Mouse (Mus musculus): ENCODE data around the gene Hpd. TPM values are rescaled to one million over a fixed set of nuclear protein-coding genes. Genes with fewer than 3 reads are reported as not detected.
"Not testable (repeated sequence)": the region's sequence is repeated elsewhere in the genome, so short reads cannot be mapped to it uniquely, and the experiment has no call there.

Gene Hpd
- not detected in 2 replicates for polyA plus RNA-seq (2015; fragmentation: Nextera tagmentation; extraction: Ambion mirVana)

- Histone ChIP-seq H3K4me2 (replicated peaks) (no peak within 1 kb of the TSS), H3K4me1 (replicated peaks) (no peaks in the 10 kb centered on the region), H3K36me3 (no peaks in the 10 kb centered on the region), H3K27me3 (no peaks in the 10 kb centered on the region), H3K9ac (replicated peaks) (no peak within 1 kb of the TSS), H3K27ac (no peak within 1 kb of the TSS), H3K9me3 (no peaks in the 10 kb centered on the region), H3K4me3 (replicated peaks) (no peak within 1 kb of the TSS)
- ATAC-seq, result no peak
- WGBS, result 88% methylated on average over 10 of the region's 10 CpGs
Measured at GRCm38 (mm10) chr5:123182651-123183050, at the start of gene Hpd. TSS of gene Hpd (minus strand) at chr5:123182727.

- no peaks in the 10 kb centered on the region for H3K27me3 ChIP-seq
- H3K9me3 ChIP-seq, result no peaks in the 10 kb centered on the region
- peaks cover 18% of the 10 kb centered on the region for H3K4me1 ChIP-seq (replicated peaks)
- WGBS, result 97% methylated on average over 2 of the region's 2 CpGs
- H3K9ac ChIP-seq (replicated peaks), result no peak overlapping the region
- no peak for ATAC-seq
- H3K4me3 ChIP-seq (replicated peaks), result no peak overlapping the region
- peaks cover 15% of the 10 kb centered on the region for H3K36me3 ChIP-seq
- H3K4me2 ChIP-seq (replicated peaks), result no peak overlapping the region
- no peak overlapping the region for H3K27ac ChIP-seq
Measured at GRCm38 (mm10) chr5:123232180-123232579, 49.7 kb upstream of the Hpd start.

- WGBS, result 93% methylated on average over 6 of the region's 6 CpGs
- ATAC-seq, result no peak
- H3K27ac ChIP-seq, result no peak overlapping the region
- H3K4me3 ChIP-seq (replicated peaks), result peak overlapping the region; percentile 88; the same call in 1 of the 2 replicates
- peak overlapping the region; percentile 76 for H3K4me2 ChIP-seq (replicated peaks)
- H3K9ac ChIP-seq (replicated peaks), result 0 out of 2 replicates have a peak overlapping the region, but pooled peaks have one; percentile 6
- H3K36me3 ChIP-seq, result no peaks in the 10 kb centered on the region
- H3K4me1 ChIP-seq (replicated peaks), result peaks cover 11% of the 10 kb centered on the region
- no peaks in the 10 kb centered on the region for H3K9me3 ChIP-seq
- H3K27me3 ChIP-seq, result no peaks in the 10 kb centered on the region
Measured at GRCm38 (mm10) chr5:123229296-123229695, 46.8 kb upstream of the Hpd start.

GRCm38 (mm10) chr5:123228524-123228922 lies 46.0 kb upstream of the Hpd start:
- Histone ChIP-seq H3K9ac (replicated peaks) (peak overlapping the region; percentile 89), H3K9me3 (no peaks in the 10 kb centered on the region), H3K4me3 (replicated peaks) (peak overlapping the region; percentile 88), H3K36me3 (no peaks in the 10 kb centered on the region), H3K27ac (no peak overlapping the region), H3K27me3 (no peaks in the 10 kb centered on the region), H3K4me1 (replicated peaks) (peaks cover 11% of the 10 kb centered on the region), H3K4me2 (replicated peaks) (peak overlapping the region; percentile 76)
- ATAC-seq, result no peak
- 9% methylated on average over 15 of the region's 15 CpGs for WGBS

GRCm38 (mm10) chr5:123227762-123228523 lies 45.4 kb upstream of the Hpd start:
- Histone ChIP-seq H3K27me3 (no peaks in the 10 kb centered on the region), H3K4me2 (replicated peaks) (peak overlapping the region; percentile 76), H3K9me3 (no peaks in the 10 kb centered on the region), H3K4me3 (replicated peaks) (peak overlapping the region; percentile 88), H3K4me1 (replicated peaks) (peaks cover 11% of the 10 kb centered on the region), H3K9ac (replicated peaks) (peak overlapping the region; percentile 89), H3K36me3 (no peaks in the 10 kb centered on the region), H3K27ac (peak overlapping the region; percentile 44; the same call in 1 of the 2 replicates)
- peak; percentile 90 for ATAC-seq
- 1% methylated on average over 42 of the region's 42 CpGs for WGBS

- Histone ChIP-seq H3K4me3 (replicated peaks) (no peak overlapping the region), H3K9ac (replicated peaks) (no peak overlapping the region), H3K4me1 (replicated peaks) (peaks cover 11% of the 10 kb centered on the region), H3K27ac (no peak overlapping the region), H3K36me3 (no peaks in the 10 kb centered on the region), H3K4me2 (replicated peaks) (no peak overlapping the region), H3K9me3 (no peaks in the 10 kb centered on the region), H3K27me3 (no peaks in the 10 kb centered on the region)
- 87% methylated on average over 7 of the region's 7 CpGs for whole genome bisulfite sequencing
- ATAC-seq, result no peak
Measured at GRCm38 (mm10) chr5:123226851-123227250, 44.3 kb upstream of the Hpd start.

- ATAC-seq, result not testable (repeated sequence)
Measured at GRCm38 (mm10) chr5:123223861-123224260, 41.3 kb upstream of the Hpd start.

GRCm38 (mm10) chr5:123223051-123223410 lies 40.5 kb upstream of the Hpd start:
- 85% methylated on average over 4 of the region's 4 CpGs for WGBS
- H3K36me3 ChIP-seq, result no peaks in the 10 kb centered on the region
- no peaks in the 10 kb centered on the region for H3K9me3 ChIP-seq
- no peak for ATAC-seq
- no peak overlapping the region for H3K4me2 ChIP-seq (replicated peaks)
- H3K4me3 ChIP-seq (replicated peaks), result no peak overlapping the region
- H3K27me3 ChIP-seq, result no peaks in the 10 kb centered on the region
- no peaks in the 10 kb centered on the region for H3K4me1 ChIP-seq (replicated peaks)
- no peak overlapping the region for H3K27ac ChIP-seq
- no peak overlapping the region for H3K9ac ChIP-seq (replicated peaks)

More at GRCm38 (mm10) chr5:123223861-123224260, 41.3 kb upstream of the Hpd start:
- H3K27me3 ChIP-seq; H3K36me3 ChIP-seq; H3K4me3 ChIP-seq (replicated peaks); H3K27ac ChIP-seq; H3K4me1 ChIP-seq (replicated peaks); H3K9me3 ChIP-seq; H3K9ac ChIP-seq (replicated peaks); H3K4me2 ChIP-seq (replicated peaks): not testable (repeated sequence)
- 56% methylated on average over 6 of the region's 6 CpGs for WGBS

- not testable (repeated sequence) for H3K9ac ChIP-seq (replicated peaks); H3K4me3 ChIP-seq (replicated peaks); H3K36me3 ChIP-seq; ATAC-seq; H3K9me3 ChIP-seq; H3K27me3 ChIP-seq; H3K4me2 ChIP-seq (replicated peaks); H3K27ac ChIP-seq; H3K4me1 ChIP-seq (replicated peaks)
- 85% methylated on average over 5 of the region's 5 CpGs for WGBS
Measured at GRCm38 (mm10) chr5:123222346-123223050, 40.0 kb upstream of the Hpd start.

GRCm38 (mm10) chr5:123203591-123203990 lies 21.1 kb upstream of the Hpd start:
- not testable (repeated sequence) for ATAC-seq; H3K4me3 ChIP-seq (replicated peaks); H3K4me1 ChIP-seq (replicated peaks); H3K27ac ChIP-seq; H3K9ac ChIP-seq (replicated peaks); H3K9me3 ChIP-seq; H3K36me3 ChIP-seq; H3K27me3 ChIP-seq; H3K4me2 ChIP-seq (replicated peaks)
- 91% methylated on average over 7 of the region's 7 CpGs for WGBS

GRCm38 (mm10) chr5:123202771-123203170 lies 20.2 kb upstream of the Hpd start:
- WGBS, result 46% methylated on average over 4 of the region's 4 CpGs
- H3K4me2 ChIP-seq (replicated peaks); H3K9ac ChIP-seq (replicated peaks); ATAC-seq; H3K27me3 ChIP-seq; H3K4me1 ChIP-seq (replicated peaks); H3K9me3 ChIP-seq; H3K27ac ChIP-seq; H3K36me3 ChIP-seq; H3K4me3 ChIP-seq (replicated peaks): not testable (repeated sequence)

- no peaks in the 10 kb centered on the region for H3K36me3 ChIP-seq
- H3K9ac ChIP-seq (replicated peaks), result no peak overlapping the region
- H3K4me2 ChIP-seq (replicated peaks), result no peak overlapping the region
- no peak overlapping the region for H3K4me3 ChIP-seq (replicated peaks)
- no peaks in the 10 kb centered on the region for H3K27me3 ChIP-seq
- no peaks in the 10 kb centered on the region for H3K4me1 ChIP-seq (replicated peaks)
- WGBS, result 89% methylated on average over 5 of the region's 5 CpGs
- H3K27ac ChIP-seq, result no peak overlapping the region
- ATAC-seq, result no peak
- no peaks in the 10 kb centered on the region for H3K9me3 ChIP-seq
Measured at GRCm38 (mm10) chr5:123201987-123202386, 19.5 kb upstream of the Hpd start.
